Mouse (Mus musculus) left cerebral cortex, postnatal 36 days (tissue): ENCODE measurements around the gene Tmem132c. TPM values are rescaled to one million over a fixed set of nuclear protein-coding genes. Genes with fewer than 3 reads are reported as not detected.
A peak's percentile ranks its signal among the peaks of the same experiment; 100 is the strongest.
"Not testable (repeated sequence)": the region's sequence is repeated elsewhere in the genome, so short reads cannot be mapped to it uniquely, and the experiment has no call there.

ENCODE experiments used
- DNase-seq, 2 experiments: peaks; one replicate each; pipeline ENCODE4 v3.0.0; 2021 to 2022; ENCODE audit warnings: low spot score in 2 of 2, mixed read lengths in 1 of 2
- intact Hi-C: fragments of 180-260 bp; cut with DNase I; formaldehyde crosslinking; loops from one replicate; pipeline ENCODE4 v1.15.1; 2025
- total RNA-seq, 2 experiments: library from RNA; stranded (reverse); gene quantifications; 2 replicates each; pipeline ENCODE4 v1.2.3; 2021

The Tmem132c gene
- total RNA-seq, 2 experiments from 2014 or later, result 6.0 to 6.8 TPM

DNA sequence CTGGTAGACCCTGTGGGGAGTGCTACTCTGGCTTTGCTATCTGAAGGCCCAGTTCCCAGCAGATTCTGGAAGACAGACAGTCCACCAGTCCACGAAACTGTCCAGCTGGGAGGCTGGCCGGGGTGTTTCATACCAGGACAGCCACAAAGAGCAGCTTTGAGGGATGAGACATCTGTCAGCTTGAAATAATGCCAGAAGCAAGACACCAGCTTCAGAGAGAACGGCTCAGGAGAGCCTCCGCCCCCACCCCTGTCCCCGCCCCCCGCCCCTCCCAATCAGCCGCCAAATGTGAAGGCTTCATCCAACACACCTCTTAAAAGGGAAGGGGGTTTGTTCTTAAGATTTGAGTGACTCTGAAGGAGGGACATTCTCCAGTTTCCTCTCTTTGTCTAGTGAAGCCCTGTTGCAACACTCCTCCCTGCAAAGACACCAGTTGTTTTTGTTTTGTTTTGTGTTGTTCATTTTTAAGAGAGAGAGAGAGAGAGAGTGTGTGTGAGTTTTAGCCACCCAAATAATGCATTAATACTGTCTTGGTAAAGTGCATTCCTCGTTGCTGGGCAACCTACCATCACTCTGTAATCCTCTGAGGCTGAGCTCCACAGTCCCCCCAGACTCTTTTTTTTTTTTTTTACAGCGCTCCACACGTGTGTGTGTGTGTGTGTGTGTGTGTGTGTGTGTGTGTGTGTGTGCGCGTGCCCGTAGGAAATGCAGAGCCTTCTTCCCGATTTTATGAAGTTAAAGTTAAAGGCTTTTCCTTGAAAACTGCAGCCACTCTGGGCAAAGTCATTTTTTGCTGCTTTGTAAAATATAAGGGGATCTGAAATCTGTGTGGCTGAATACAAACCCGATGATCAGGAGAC is 94.7 kb downstream of the Tmem132c start:
- no peak for DNase-seq
- intact Hi-C loops, result no loop called here

- no peak for DNase-seq
- intact Hi-C loops, result no loop called here
Observed at GRCm38 (mm10) chr5:127336908-127337265, 95.3 kb downstream of the Tmem132c start.

- intact Hi-C loops, result no loop called here
Observed at GRCm38 (mm10) chr5:127339016-127339435, 97.4 kb downstream of the Tmem132c start.

GRCm38 (mm10) chr5:127341158-127341557 is 99.5 kb downstream of the Tmem132c start:
- intact Hi-C loops, result no loop called here
- DNase-seq, result no peak

More at GRCm38 (mm10) chr5:127339016-127339435, 97.4 kb downstream of the Tmem132c start:
- no peak for DNase-seq

GRCm38 (mm10) chr5:127344721-127345120 is 103.1 kb downstream of the Tmem132c start:
- DNase-seq, result no peak
- intact Hi-C loops, result no loop called here

GRCm38 (mm10) chr5:127346364-127346763 is 104.8 kb downstream of the Tmem132c start:
- intact Hi-C loops, result no loop called here

DNA sequence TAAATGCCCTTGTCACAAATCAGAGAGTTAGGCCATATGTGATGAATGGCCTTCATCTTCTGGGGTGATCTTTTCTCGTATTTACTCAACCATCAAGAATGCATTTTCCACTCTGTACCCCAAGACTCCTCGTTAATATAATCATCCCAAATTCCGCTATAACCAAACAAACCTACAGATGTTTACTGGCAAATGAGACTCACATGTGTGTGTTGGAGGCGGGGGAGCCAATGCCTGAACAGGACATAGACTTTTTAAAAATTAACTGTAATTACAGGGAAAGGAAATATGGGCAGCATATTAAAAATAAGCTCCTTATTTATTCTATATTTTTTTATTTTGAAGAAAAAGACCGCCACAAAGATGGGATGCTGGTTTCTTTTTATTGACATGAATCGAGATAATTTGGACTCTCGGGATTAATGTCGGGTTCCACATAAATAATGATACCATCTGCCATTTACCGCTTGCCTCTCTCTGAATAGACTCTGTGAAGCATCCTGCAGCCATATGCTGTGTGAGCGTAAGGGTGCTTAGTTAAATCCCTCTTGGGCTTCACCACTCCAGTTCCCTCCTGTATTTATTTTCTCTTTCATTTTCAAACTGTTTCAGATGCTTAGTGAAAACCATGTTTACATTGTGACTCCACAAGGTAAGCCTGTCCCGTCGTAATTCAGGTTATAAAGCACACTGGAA is 105.6 kb downstream of the Tmem132c start:
- DNase-seq, result no peak
- intact Hi-C loops, result no loop called here

More at GRCm38 (mm10) chr5:127346364-127346763, 104.8 kb downstream of the Tmem132c start:
- no peak for DNase-seq

- no peak for DNase-seq
- intact Hi-C loops, result no loop called here
Observed at GRCm38 (mm10) chr5:127349221-127350065, 107.8 kb downstream of the Tmem132c start.

DNA sequence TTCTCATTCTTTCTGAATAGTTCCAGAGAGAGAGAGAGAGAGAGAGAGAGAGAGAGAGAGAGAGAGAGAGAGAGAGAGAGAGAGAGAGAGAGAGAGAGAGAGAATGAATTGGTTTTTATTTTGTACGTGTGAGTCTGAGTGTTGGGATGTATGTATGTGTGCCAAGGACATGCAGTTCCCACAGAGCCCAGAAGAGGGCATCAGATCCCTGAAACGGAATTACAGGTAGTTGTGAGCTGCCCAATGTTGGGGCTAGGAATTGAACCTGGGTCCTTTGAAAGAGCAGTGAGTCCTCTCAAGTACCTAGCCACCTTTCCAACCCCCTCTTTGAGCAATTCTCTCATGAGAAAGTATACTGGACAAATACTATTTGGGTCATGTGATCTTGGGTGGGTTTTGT is 111.4 kb downstream of the Tmem132c start:
- DNase-seq, result no peak
- intact Hi-C loops, result no loop called here

GRCm38 (mm10) chr5:127355836-127356235 is 114.2 kb downstream of the Tmem132c start:
- DNase-seq, result no peak
- intact Hi-C loops, result no loop called here

DNA sequence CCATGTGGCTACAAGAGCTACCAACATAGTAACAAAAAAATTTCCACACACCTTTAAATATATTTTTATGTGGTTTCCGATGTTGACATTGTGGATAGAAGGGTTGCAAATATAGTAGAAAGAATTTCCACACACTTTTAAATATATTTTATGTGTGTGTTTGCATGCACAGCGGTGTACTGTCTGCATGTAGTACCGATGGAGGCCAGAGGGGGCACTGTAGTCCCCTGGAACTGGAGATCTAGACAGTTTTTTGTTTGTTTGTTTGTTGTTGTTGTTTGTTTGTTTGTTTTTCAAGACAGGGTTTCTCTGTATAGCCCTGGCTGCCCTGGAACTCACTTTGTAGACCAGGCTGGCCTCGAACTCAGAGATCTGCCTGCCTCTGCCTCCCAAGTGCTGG is 116.3 kb downstream of the Tmem132c start:
- intact Hi-C loops, DNase-seq: not testable (repeated sequence)

DNA sequence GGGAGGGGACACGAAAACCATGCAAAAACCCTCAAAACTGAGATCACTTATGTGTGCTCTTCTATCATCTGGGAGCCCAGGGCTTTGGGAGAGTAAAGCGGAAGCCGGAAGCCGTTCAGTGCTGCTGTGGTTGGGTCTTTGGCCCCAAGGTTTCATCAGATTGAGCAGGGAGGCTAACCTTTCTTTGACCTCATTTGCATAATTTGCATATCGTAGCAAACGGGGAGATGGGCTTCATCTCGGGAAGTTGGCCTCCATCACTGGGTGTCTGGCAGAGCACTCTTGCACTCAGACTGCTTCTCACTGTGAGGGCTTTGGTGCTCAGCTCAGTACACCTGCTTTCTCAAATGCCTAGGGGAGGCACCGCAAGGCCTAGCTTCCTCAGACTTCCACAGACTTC is 119.5 kb downstream of the Tmem132c start:
- no peak for DNase-seq
- intact Hi-C loops, result no loop called here

DNA sequence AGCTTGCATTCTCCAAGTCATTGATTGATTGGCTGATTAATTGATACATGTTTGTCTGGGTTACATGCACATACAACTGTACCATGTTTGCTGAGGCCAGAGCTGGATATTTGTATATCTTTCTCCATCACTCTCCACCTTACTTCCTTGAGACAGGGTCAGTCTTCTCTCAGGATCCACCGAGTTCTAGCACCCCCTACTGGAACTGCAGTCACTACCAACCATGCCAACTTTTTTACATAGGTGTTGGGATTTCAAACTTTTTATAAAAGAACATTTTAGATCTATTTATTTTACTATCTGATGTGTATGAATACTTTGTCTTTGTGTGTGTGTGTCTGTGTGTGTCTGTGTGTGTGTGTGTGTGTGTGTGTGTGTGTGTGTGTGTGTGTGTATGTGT is 123.5 kb downstream of the Tmem132c start:
- intact Hi-C loops, result no loop called here
- no peak for DNase-seq

DNA sequence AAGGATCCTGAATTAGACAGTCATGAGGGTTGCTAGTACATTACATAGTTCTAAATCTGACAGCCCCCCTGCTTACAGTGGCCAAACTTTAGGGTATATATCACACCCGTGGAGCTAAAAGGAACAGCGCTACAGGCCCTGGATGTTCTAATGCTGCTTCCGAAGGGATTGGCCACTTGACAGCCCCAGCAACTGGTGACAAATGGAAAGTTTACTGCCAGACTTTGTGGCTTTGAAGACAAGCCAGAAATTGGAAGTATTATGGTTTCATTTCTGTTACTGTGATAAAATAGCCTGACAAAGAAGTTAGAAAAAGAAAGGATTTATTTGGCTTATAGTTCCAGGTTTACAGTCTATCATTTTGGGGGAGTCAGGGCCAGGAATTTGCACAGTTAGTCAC is 126.6 kb downstream of the Tmem132c start:
- intact Hi-C loops, result no loop called here

GRCm38 (mm10) chr5:127369812-127370211 is 128.2 kb downstream of the Tmem132c start:
- DNase-seq, result no peak
- intact Hi-C loops, result no loop called here

More for the DNA sequence above, 126.6 kb downstream of the Tmem132c start:
- no peak for DNase-seq

- intact Hi-C loops, result no loop called here
- DNase-seq, result peak in 1 of 2 experiments; percentile 17
Observed at GRCm38 (mm10) chr5:127370503-127370902, 128.9 kb downstream of the Tmem132c start.

GRCm38 (mm10) chr5:127374251-127374650 is 132.6 kb downstream of the Tmem132c start:
- intact Hi-C loops, result no loop called here
- DNase-seq, result peak; percentile 62 to 66

GRCm38 (mm10) chr5:127375654-127376053 is 134.0 kb downstream of the Tmem132c start:
- peak in 1 of 2 experiments; percentile 30 for DNase-seq

DNA sequence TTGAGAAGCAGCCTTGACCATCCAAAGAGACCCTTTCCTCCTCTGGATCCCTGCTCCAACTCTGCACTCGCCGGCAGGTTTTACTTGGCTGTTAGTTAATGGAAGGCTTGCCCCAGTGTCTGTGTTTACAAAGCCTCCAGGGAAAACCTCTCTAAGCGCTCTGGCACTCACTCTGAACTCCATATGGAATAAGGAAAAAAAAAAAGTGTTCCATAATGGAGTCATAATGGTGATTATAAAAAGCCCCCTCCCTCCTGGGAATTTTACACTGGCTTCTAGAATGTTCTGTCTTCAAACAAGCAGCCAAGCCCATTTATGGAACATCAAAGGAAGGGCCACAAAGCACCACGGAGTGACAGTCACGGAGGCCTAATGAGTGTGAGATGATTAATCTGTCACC is 136.9 kb downstream of the Tmem132c start:
- intact Hi-C loops, result no loop called here
- no peak for DNase-seq

More at GRCm38 (mm10) chr5:127375654-127376053, 134.0 kb downstream of the Tmem132c start:
- intact Hi-C loops, result no loop called here

- no peak for DNase-seq
- intact Hi-C loops, result no loop called here
Observed at GRCm38 (mm10) chr5:127379351-127379750, 137.7 kb downstream of the Tmem132c start.
